ENCODE assay signal across 20 mouse cellular contexts in genomic region chr8:125410646-125411045, GRCm38 (mm10).
A peak's percentile ranks its signal among the peaks of the same experiment; 100 is the strongest.
DNase-seq lines count a peak whose midpoint lies in the region; ATAC-seq and TF ChIP-seq lines count a peak whose summit lies in the region.
"Had no signal": no experiment of that assay in that cellular context is flagged by ENCODE, and none has a peak within 500 bp of the region (broad histone marks: within the 10 kb centered on the region; RNA-seq: fewer than 3 reads in every experiment).

No protein-coding gene starts in this region.

- H3K27me3 ChIP-seq in C2C12 (ENCODE audit: control insufficient read depth, insufficient read depth, insufficient read length) = no peaks in the 10 kb centered on the region
- no peaks in the 10 kb centered on the region for H3K27me3 ChIP-seq in limb, embryonic 10.5 days (ENCODE audit: low read depth, poor library complexity, severe bottlenecking)
- no peaks in the 10 kb centered on the region for H3K27me3 ChIP-seq in stomach, embryonic 15.5 days (replicated peaks)
- H3K27me3 ChIP-seq: forebrain, embryonic 12.5 days; limb, embryonic 13.5 days; liver, embryonic 13.5 days had no signal

- H3K79me2 ChIP-seq in C2C12 (ENCODE audit: control insufficient read depth, insufficient read depth) = no peaks in the 10 kb centered on the region

- H3K4me3 ChIP-seq in C2C12 (ENCODE audit: insufficient read depth, poor library complexity, severe bottlenecking) = no peak overlapping the region
- no peak overlapping the region for H3K4me3 ChIP-seq in limb, embryonic 10.5 days
- no peak overlapping the region for H3K4me3 ChIP-seq in stomach, embryonic 15.5 days (replicated peaks)
- H3K4me3 ChIP-seq: forebrain, embryonic 12.5 days; limb, embryonic 13.5 days; liver, embryonic 13.5 days; myocyte had no signal

- peak; percentile 10 to 16 for DNase-seq in lung, adult 18-20 months
- DNase-seq in lung, postnatal 14 days = no peak
- DNase-seq in limb, embryonic 10.5 days (ENCODE audit: low spot score) = no peak
- DNase-seq in cerebellum, adult 9-11 months = no peak
- no peak for DNase-seq in adrenal gland, postnatal 25 days
- DNase-seq: adrenal gland, postnatal 10 days; cerebellum, adult 18-20 months; heart, adult 18-20 months; heart, postnatal 4 days; kidney, adult 11 months; liver, embryonic 13.5 days; midbrain, embryonic 14.5 days; right cerebral cortex, postnatal 4 days; thymus, postnatal 25 days had no signal

- WGBS in limb, embryonic 10.5 days = 86% methylated on average over 5 of the region's 5 CpGs
- WGBS in stomach, embryonic 15.5 days = 46% methylated on average over 5 of the region's 5 CpGs

- H3K9me3 ChIP-seq in limb, embryonic 10.5 days (replicated peaks) = no peaks in the 10 kb centered on the region
- no peaks in the 10 kb centered on the region for H3K9me3 ChIP-seq in stomach, embryonic 15.5 days
- H3K9me3 ChIP-seq: forebrain, embryonic 12.5 days; limb, embryonic 13.5 days; liver, embryonic 13.5 days had no signal

- peaks cover 50% of the 10 kb centered on the region for H3K4me1 ChIP-seq in limb, embryonic 10.5 days
- 0 out of 2 replicates have a peak, but pooled peaks cover 7% of the 10 kb centered on the region for H3K4me1 ChIP-seq in stomach, embryonic 15.5 days
- H3K4me1 ChIP-seq: liver, embryonic 13.5 days had no signal

- H3K36me3 ChIP-seq in C2C12 (ENCODE audit: control insufficient read depth, insufficient read depth) = no peaks in the 10 kb centered on the region
- no peaks in the 10 kb centered on the region for H3K36me3 ChIP-seq in limb, embryonic 10.5 days
- H3K36me3 ChIP-seq in stomach, embryonic 15.5 days = no peaks in the 10 kb centered on the region
- H3K36me3 ChIP-seq: forebrain, embryonic 12.5 days; limb, embryonic 13.5 days; liver, embryonic 13.5 days had no signal

- 0 out of 2 replicates have a peak, but pooled peaks have one; percentile 15 for ATAC-seq in stomach, embryonic 15.5 days (ENCODE audit: insufficient read depth, low FRiP score, low read depth)
- ATAC-seq: activated CD4-positive, CD25-positive, alpha-beta regulatory T cell, adult 4 months had no signal

- no peak overlapping the region for H3ac ChIP-seq in C2C12 (ENCODE audit: control insufficient read depth, insufficient read length, low read depth)

- TF ChIP-seq CTCF in C2C12 (IDR thresholded peaks at IDR 0.05; ENCODE audit: control insufficient read depth, insufficient read depth, insufficient read length) = no peak

- no peak overlapping the region for H3K9ac ChIP-seq in stomach, embryonic 15.5 days
- H3K9ac ChIP-seq: forebrain, embryonic 12.5 days; limb, embryonic 13.5 days; liver, embryonic 13.5 days had no signal

- no peaks in the 10 kb centered on the region for H3K79me3 ChIP-seq in C2C12 (ENCODE audit: low read depth)

- no peak overlapping the region for H3K4me2 ChIP-seq in stomach, embryonic 15.5 days
- H3K4me2 ChIP-seq: forebrain, embryonic 12.5 days; limb, embryonic 13.5 days; liver, embryonic 13.5 days had no signal

- H3K27ac ChIP-seq in limb, embryonic 10.5 days = peak overlapping the region; percentile 7; the same call in 1 of the 2 replicates
- no peak overlapping the region for H3K27ac ChIP-seq in stomach, embryonic 15.5 days
- H3K27ac ChIP-seq: forebrain, embryonic 12.5 days; limb, embryonic 13.5 days; liver, embryonic 13.5 days had no signal

TF ChIP-seq in C2C12, 6 proteins besides CTCF, POLR2A, EP300 and RAD21:
- TF ChIP-seq MAX (IDR thresholded peaks at IDR 0.05) (peak; percentile 59), CEBPB (IDR thresholded peaks at IDR 0.05; ENCODE audit: low read depth) (no peak)

Comparison
In these comparisons a context has a peak if more than half of its experiments do, and no peak if none do; other contexts are left out.
1. DNase-seq: peak in lung, adult 18-20 months (2 of 2); none in lung, postnatal 14 days (single experiment), limb, embryonic 10.5 days (single experiment), cerebellum, adult 9-11 months (single experiment) and adrenal gland, postnatal 25 days (single experiment).